Mouse (Mus musculus) midbrain, embryonic 12.5 days (tissue): ENCODE measurements at regions not wholly inside any gene's neighbourhood (a gene's known extent, or its start where the extent isn't known, plus 50 kb on each side); places are given as distances from the start of the nearest gene placed in this dataset.
A peak's percentile ranks its signal among the peaks of the same experiment; 100 is the strongest.

ENCODE experiments used
- ATAC-seq: fragments of 200-750 bp; cut with Nextera tagmentation; 2 replicates; pipeline ENCODE4 v1.8.0; 2017; ENCODE audit warnings: low read depth, moderate TSS enrichment, moderate library complexity; ENCODE audit not compliant: low FRiP score
- H3K27ac ChIP-seq: fragments of 300-500 bp; sonication (generic); replicated peaks from 2 replicates; pipeline ENCODE4 v1.5.1; 2016; ENCODE audit warnings: mild to moderate bottlenecking
- H3K27me3 ChIP-seq: fragments of 300-500 bp; sonication (generic); 2 replicates; pipeline ENCODE4 v1.6.1; 2016; ENCODE audit warnings: mild to moderate bottlenecking
- H3K36me3 ChIP-seq: fragments of 300-500 bp; sonication (generic); 2 replicates; pipeline ENCODE4 v1.6.1; 2016
- H3K4me1 ChIP-seq: fragments of 300-500 bp; sonication (generic); 2 replicates; pipeline ENCODE4 v1.6.1; 2016
- H3K4me2 ChIP-seq: fragments of 300-500 bp; sonication (generic); replicated peaks from 2 replicates; pipeline ENCODE4 v1.6.1; 2016; ENCODE audit warnings: mild to moderate bottlenecking, moderate library complexity
- H3K4me3 ChIP-seq: fragments of 300-500 bp; sonication (generic); 2 replicates; pipeline ENCODE4 v1.5.1; 2016; ENCODE audit warnings: mild to moderate bottlenecking
- H3K9ac ChIP-seq: fragments of 300-500 bp; sonication (generic); replicated peaks from 2 replicates; pipeline ENCODE4 v1.6.1; 2016; ENCODE audit warnings: mild to moderate bottlenecking, moderate library complexity
- H3K9me3 ChIP-seq: fragments of 300-500 bp; sonication (generic); 2 replicates; pipeline ENCODE4 v1.6.1; 2016; ENCODE audit warnings: mild to moderate bottlenecking
- WGBS: fragments of 180-500 bp; shearing (Covaris S2); methylation state at CpG from one replicate; pipeline ENCODE4 v1.1.7; 2016; 5-methylcytosine and 5-hydroxymethylcytosine counted together

GRCm38 (mm10) chr3:137728689-137729088, 57.4 kb downstream of the Gm21962 start:
- WGBS: 91% methylated on average over 9 of the region's 9 CpGs
- ATAC-seq: no peak

DNA sequence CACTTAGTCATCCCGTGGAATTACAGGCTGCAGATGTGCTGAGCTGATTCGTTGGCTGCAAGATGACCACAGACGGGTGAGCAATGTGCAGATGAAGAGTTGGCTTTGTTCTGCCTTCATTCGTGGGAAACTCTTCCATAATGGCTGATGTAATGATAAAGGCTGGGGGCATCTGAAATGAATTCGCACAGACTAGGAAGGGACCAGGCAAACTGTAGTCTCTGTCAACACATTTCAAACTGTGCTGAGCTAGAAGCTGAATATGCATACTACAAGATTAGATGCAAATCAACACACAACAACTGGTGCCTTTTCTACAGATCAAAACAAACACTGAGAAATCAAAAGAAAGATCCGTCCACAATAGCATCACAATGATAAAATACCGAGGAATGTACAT, 58.1 kb downstream of the Gm21962 start:
- no peak overlapping the region for H3K27ac ChIP-seq
- no peaks in the 10 kb centered on the region for H3K9me3 ChIP-seq
- H3K36me3 ChIP-seq: no peaks in the 10 kb centered on the region
- H3K9ac ChIP-seq: no peak overlapping the region
- 78% methylated on average over 7 of the region's 7 CpGs for WGBS
- no peak overlapping the region for H3K4me3 ChIP-seq
- H3K4me2 ChIP-seq: no peak overlapping the region
- no peak for ATAC-seq
- no peaks in the 10 kb centered on the region for H3K4me1 ChIP-seq
- H3K27me3 ChIP-seq: no peaks in the 10 kb centered on the region

More at GRCm38 (mm10) chr3:137728689-137729088, 57.4 kb downstream of the Gm21962 start:
- H3K27me3 ChIP-seq: no peaks in the 10 kb centered on the region
- no peak overlapping the region for H3K27ac ChIP-seq
- H3K4me1 ChIP-seq: no peaks in the 10 kb centered on the region
- H3K9ac ChIP-seq: no peak overlapping the region
- H3K9me3 ChIP-seq: no peaks in the 10 kb centered on the region
- H3K4me3 ChIP-seq: no peak overlapping the region
- H3K36me3 ChIP-seq: no peaks in the 10 kb centered on the region
- H3K4me2 ChIP-seq: no peak overlapping the region

- Histone ChIP-seq H3K36me3 (no peaks in the 10 kb centered on the region), H3K4me1 (peaks cover 7% of the 10 kb centered on the region), H3K9ac (no peak overlapping the region), H3K27me3 (no peaks in the 10 kb centered on the region), H3K9me3 (no peaks in the 10 kb centered on the region), H3K27ac (no peak overlapping the region), H3K4me2 (peak overlapping the region; percentile 34), H3K4me3 (no peak overlapping the region)
- peak; percentile 78 for ATAC-seq
- 26% methylated on average over 12 of the region's 12 CpGs for WGBS
Measured at GRCm38 (mm10) chr3:137737222-137737800, 66.0 kb downstream of the Gm21962 start.

DNA sequence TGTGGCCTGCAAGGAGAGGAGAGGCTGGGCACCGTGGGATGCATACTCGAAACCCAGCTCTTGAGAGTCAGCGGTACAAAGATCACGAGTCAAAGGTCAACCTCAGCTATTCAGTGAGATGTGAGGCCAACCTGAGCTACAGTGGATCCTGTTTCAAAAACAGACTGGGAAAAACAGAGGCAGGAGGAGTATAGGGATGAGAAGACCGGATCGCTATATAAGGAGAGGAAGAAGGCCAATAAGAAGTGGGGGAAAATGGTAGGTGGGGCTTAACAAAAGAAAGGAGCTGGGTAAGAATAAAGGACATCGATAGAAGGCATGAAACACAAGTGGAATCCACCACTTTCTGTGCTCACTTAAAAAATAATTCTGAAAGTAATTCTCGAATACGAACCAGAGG, 70.2 kb downstream of the Gm21962 start:
- H3K36me3 ChIP-seq: no peaks in the 10 kb centered on the region
- no peak for ATAC-seq
- H3K27me3 ChIP-seq: no peaks in the 10 kb centered on the region
- H3K9me3 ChIP-seq: no peaks in the 10 kb centered on the region
- no peak overlapping the region for H3K9ac ChIP-seq
- peaks cover 7% of the 10 kb centered on the region for H3K4me1 ChIP-seq
- WGBS: 69% methylated on average over 9 of the region's 9 CpGs
- H3K27ac ChIP-seq: no peak overlapping the region
- H3K4me3 ChIP-seq: no peak overlapping the region
- H3K4me2 ChIP-seq: no peak overlapping the region

- Histone ChIP-seq H3K9ac (no peak overlapping the region), H3K4me3 (no peak overlapping the region), H3K27ac (no peak overlapping the region), H3K27me3 (no peaks in the 10 kb centered on the region), H3K4me2 (no peak overlapping the region), H3K4me1 (peaks cover 5% of the 10 kb centered on the region), H3K36me3 (no peaks in the 10 kb centered on the region), H3K9me3 (no peaks in the 10 kb centered on the region)
- 83% methylated on average over 4 of the region's 4 CpGs for WGBS
- ATAC-seq: no peak
Measured at GRCm38 (mm10) chr3:137742119-137742518, 70.8 kb downstream of the Gm21962 start.

DNA sequence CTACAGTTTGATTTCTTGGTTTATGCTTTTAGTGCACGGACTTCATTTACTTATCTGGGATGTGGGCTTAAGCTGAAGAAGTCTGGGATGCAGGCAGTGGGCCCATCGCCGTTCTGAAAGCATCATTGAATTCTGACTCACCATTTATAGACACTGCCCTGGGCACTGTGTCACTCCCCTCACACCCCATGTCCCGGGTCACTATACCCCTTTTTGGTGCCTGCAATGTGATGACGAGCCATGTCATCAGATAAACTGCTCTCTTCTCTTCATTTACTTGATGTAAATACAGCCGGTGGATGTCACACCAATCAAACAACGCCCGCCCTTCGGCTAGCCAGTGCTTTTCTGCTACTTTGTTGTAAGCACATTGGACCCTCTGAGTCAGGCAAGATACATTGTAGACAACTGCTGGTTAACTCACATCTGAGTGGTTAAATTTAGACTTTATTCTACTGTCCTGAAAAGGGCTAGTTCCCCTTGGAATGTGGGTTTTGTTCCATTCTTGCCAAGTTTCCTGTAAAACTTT, 80.5 kb downstream of the Gm21962 start:
- no peak for ATAC-seq
- Histone ChIP-seq H3K36me3 (no peaks in the 10 kb centered on the region), H3K4me2 (no peak overlapping the region), H3K27ac (no peak overlapping the region), H3K9ac (no peak overlapping the region), H3K4me3 (no peak overlapping the region), H3K9me3 (no peaks in the 10 kb centered on the region), H3K27me3 (0 out of 2 replicates have a peak, but pooled peaks cover 5% of the 10 kb centered on the region), H3K4me1 (peaks cover 7% of the 10 kb centered on the region)
- 90% methylated on average over 9 of the region's 9 CpGs for WGBS

GRCm38 (mm10) chr3:137752447-137753256, 81.3 kb downstream of the Gm21962 start:
- WGBS: 18% methylated on average over 25 of the region's 25 CpGs
- H3K27me3 ChIP-seq: 0 out of 2 replicates have a peak, but pooled peaks cover 5% of the 10 kb centered on the region
- H3K9ac ChIP-seq: peak overlapping the region; percentile 44
- H3K27ac ChIP-seq: peak overlapping the region; percentile 52; the same call in 1 of the 2 replicates
- peak; percentile 95 for ATAC-seq
- H3K4me3 ChIP-seq: peak overlapping the region; percentile 34
- H3K36me3 ChIP-seq: no peaks in the 10 kb centered on the region
- no peaks in the 10 kb centered on the region for H3K9me3 ChIP-seq
- H3K4me2 ChIP-seq: peak overlapping the region; percentile 52
- peaks cover 7% of the 10 kb centered on the region for H3K4me1 ChIP-seq

- H3K4me1 ChIP-seq: peaks cover 7% of the 10 kb centered on the region
- ATAC-seq: peak; percentile 28
- H3K27me3 ChIP-seq: 0 out of 2 replicates have a peak, but pooled peaks cover 5% of the 10 kb centered on the region
- 0 out of 2 replicates have a peak overlapping the region, but pooled peaks have one; percentile 10 for H3K27ac ChIP-seq
- no peak overlapping the region for H3K4me3 ChIP-seq
- H3K9ac ChIP-seq: 0 out of 2 replicates have a peak overlapping the region, but pooled peaks have one; percentile 7
- WGBS: 62% methylated on average over 7 of the region's 7 CpGs
- peak overlapping the region; percentile 52 for H3K4me2 ChIP-seq
- H3K36me3 ChIP-seq: no peaks in the 10 kb centered on the region
- H3K9me3 ChIP-seq: no peaks in the 10 kb centered on the region
Measured at GRCm38 (mm10) chr3:137753257-137753654, 81.9 kb downstream of the Gm21962 start.

GRCm38 (mm10) chr3:137755391-137755790, 84.1 kb downstream of the Gm21962 start:
- no peak overlapping the region for H3K4me2 ChIP-seq
- ATAC-seq: no peak
- WGBS: 78% methylated on average over 5 of the region's 5 CpGs

GRCm38 (mm10) chr3:137762213-137762884, 91.0 kb downstream of the Gm21962 start:
- H3K27me3 ChIP-seq: no peaks in the 10 kb centered on the region
- H3K27ac ChIP-seq: no peak overlapping the region
- no peaks in the 10 kb centered on the region for H3K9me3 ChIP-seq
- H3K4me3 ChIP-seq: no peak overlapping the region
- H3K4me1 ChIP-seq: no peaks in the 10 kb centered on the region
- 70% methylated on average over 14 of the region's 14 CpGs for WGBS
- H3K4me2 ChIP-seq: no peak overlapping the region
- no peaks in the 10 kb centered on the region for H3K36me3 ChIP-seq
- no peak for ATAC-seq
- no peak overlapping the region for H3K9ac ChIP-seq

More at GRCm38 (mm10) chr3:137755391-137755790, 84.1 kb downstream of the Gm21962 start:
- Histone ChIP-seq H3K9me3 (no peaks in the 10 kb centered on the region), H3K4me3 (no peak overlapping the region), H3K4me1 (peaks cover 7% of the 10 kb centered on the region), H3K9ac (no peak overlapping the region), H3K27ac (no peak overlapping the region), H3K27me3 (0 out of 2 replicates have a peak, but pooled peaks cover 5% of the 10 kb centered on the region), H3K36me3 (no peaks in the 10 kb centered on the region)

DNA sequence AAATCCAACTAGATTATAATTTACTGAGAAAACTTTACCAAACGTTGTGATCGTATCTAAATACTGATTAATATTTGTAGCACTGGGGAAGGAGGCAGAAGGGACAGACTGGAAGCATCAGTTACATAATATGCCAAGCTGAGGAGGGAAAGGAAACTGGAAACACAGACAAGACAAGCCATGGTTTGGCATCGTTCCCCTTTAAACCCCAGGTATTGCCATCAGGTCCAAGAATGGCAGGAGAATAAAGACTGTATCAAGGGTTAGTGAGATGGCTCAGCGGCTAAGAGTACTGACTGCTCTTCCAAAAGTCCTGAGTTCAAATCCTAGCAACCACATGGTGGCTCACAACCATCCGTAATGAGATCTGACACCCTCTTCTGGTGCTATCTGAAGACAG, 92.1 kb downstream of the Gm21962 start:
- Histone ChIP-seq H3K9ac (no peak overlapping the region), H3K4me3 (no peak overlapping the region), H3K4me2 (no peak overlapping the region), H3K4me1 (peaks cover 1% of the 10 kb centered on the region; the same call in 1 of the 2 replicates), H3K9me3 (no peaks in the 10 kb centered on the region), H3K27ac (no peak overlapping the region), H3K27me3 (no peaks in the 10 kb centered on the region), H3K36me3 (no peaks in the 10 kb centered on the region)
- WGBS: 92% methylated on average over 5 of the region's 5 CpGs
- no peak for ATAC-seq
